Mouse (Mus musculus): ENCODE measurements around the gene Numbl. TPM values are rescaled to one million over a fixed set of nuclear protein-coding genes. Genes with fewer than 3 reads are reported as not detected.

Numbl gene
- polyA plus RNA-seq, 1 experiment from 2014 or later, result 9.0 TPM

GRCm38 (mm10) chr7:27227676-27228075, 30.6 kb upstream of the Numbl start:
- DNase-seq (ENCODE audit: low spot score), result no peak
- Histone ChIP-seq H3K4me3 (ENCODE audit: low read depth, low read length) (peak overlapping the region; percentile 83), H3K4me2 (ENCODE audit: low read depth, severe bottlenecking) (peak overlapping the region; percentile 80), H3K4me1 (ENCODE audit: control insufficient read depth, insufficient read depth, low read length) (peaks cover 20% of the 10 kb centered on the region), H3K27ac (replicated peaks; ENCODE audit: low read depth, low read length) (peak overlapping the region; percentile 48; the same call in 1 of the 2 replicates), H3K9me3 (ENCODE audit: control insufficient read depth, low read length) (no peaks in the 10 kb centered on the region), H3K9ac (ENCODE audit: low read length) (peak overlapping the region; percentile 78), H3K27me3 (ENCODE audit: control insufficient read depth, insufficient read depth, low read length) (no peaks in the 10 kb centered on the region), H3K36me3 (ENCODE audit: control insufficient read depth, insufficient read depth, low read length) (no peaks in the 10 kb centered on the region)
- WGBS, result 8% methylated on average over 10 of the region's 10 CpGs
- no peak for ATAC-seq (ENCODE audit: insufficient number of reproducible peaks, low FRiP score, low TSS enrichment, low read depth)

- no peaks in the 10 kb centered on the region for H3K27me3 ChIP-seq (ENCODE audit: control insufficient read depth, insufficient read depth, low read length)
- peak within 1 kb of the TSS; percentile 48 for H3K27ac ChIP-seq (replicated peaks; ENCODE audit: low read depth, low read length)
- under 1% methylated on average over 49 of the region's 49 CpGs for WGBS
- ATAC-seq (ENCODE audit: insufficient number of reproducible peaks, low FRiP score, low TSS enrichment, low read depth), result peak; percentile 77
- peak within 1 kb of the TSS; percentile 83 for H3K4me3 ChIP-seq (ENCODE audit: low read depth, low read length)
- H3K9me3 ChIP-seq (ENCODE audit: control insufficient read depth, low read length), result no peaks in the 10 kb centered on the region
- H3K36me3 ChIP-seq (ENCODE audit: control insufficient read depth, insufficient read depth, low read length), result no peaks in the 10 kb centered on the region
- peak; percentile 97 for DNase-seq (ENCODE audit: low spot score)
- H3K9ac ChIP-seq (ENCODE audit: low read length), result peak within 1 kb of the TSS; percentile 78
- H3K4me1 ChIP-seq (ENCODE audit: control insufficient read depth, insufficient read depth, low read length), result peaks cover 20% of the 10 kb centered on the region
- peak within 1 kb of the TSS; percentile 80 for H3K4me2 ChIP-seq (ENCODE audit: low read depth, severe bottlenecking)
Observed at GRCm38 (mm10) chr7:27228281-27228821, 29.9 kb upstream of the Numbl start, which contains the start of gene Itpkc. TSS of gene Itpkc (minus strand) at chr7:27228661.

GRCm38 (mm10) chr7:27228865-27229264, 29.4 kb upstream of the Numbl start:
- WGBS, result 18% methylated on average over 6 of the region's 6 CpGs
- Histone ChIP-seq H3K9ac (ENCODE audit: low read length) (peak overlapping the region; percentile 78), H3K4me2 (ENCODE audit: low read depth, severe bottlenecking) (peak overlapping the region; percentile 80), H3K27ac (replicated peaks; ENCODE audit: low read depth, low read length) (peak overlapping the region; percentile 48), H3K36me3 (ENCODE audit: control insufficient read depth, insufficient read depth, low read length) (no peaks in the 10 kb centered on the region), H3K4me1 (ENCODE audit: control insufficient read depth, insufficient read depth, low read length) (peaks cover 20% of the 10 kb centered on the region), H3K4me3 (ENCODE audit: low read depth, low read length) (peak overlapping the region; percentile 83), H3K9me3 (ENCODE audit: control insufficient read depth, low read length) (no peaks in the 10 kb centered on the region), H3K27me3 (ENCODE audit: control insufficient read depth, insufficient read depth, low read length) (no peaks in the 10 kb centered on the region)
- ATAC-seq (ENCODE audit: insufficient number of reproducible peaks, low FRiP score, low TSS enrichment, low read depth) (no peak), DNase-seq (ENCODE audit: low spot score) (no peak)

- peaks cover 19% of the 10 kb centered on the region for H3K4me1 ChIP-seq (ENCODE audit: control insufficient read depth, insufficient read depth, low read length)
- no peak overlapping the region for H3K4me2 ChIP-seq (ENCODE audit: low read depth, severe bottlenecking)
- no peaks in the 10 kb centered on the region for H3K36me3 ChIP-seq (ENCODE audit: control insufficient read depth, insufficient read depth, low read length)
- H3K4me3 ChIP-seq (ENCODE audit: low read depth, low read length), result no peak overlapping the region
- no peaks in the 10 kb centered on the region for H3K27me3 ChIP-seq (ENCODE audit: control insufficient read depth, insufficient read depth, low read length)
- ATAC-seq (ENCODE audit: insufficient number of reproducible peaks, low FRiP score, low TSS enrichment, low read depth), result no peak
- H3K9ac ChIP-seq (ENCODE audit: low read length), result no peak overlapping the region
- no peak for DNase-seq (ENCODE audit: low spot score)
- no peak overlapping the region for H3K27ac ChIP-seq (replicated peaks; ENCODE audit: low read depth, low read length)
- no peaks in the 10 kb centered on the region for H3K9me3 ChIP-seq (ENCODE audit: control insufficient read depth, low read length)
- 78% methylated on average over 4 of the region's 4 CpGs for WGBS
Observed at GRCm38 (mm10) chr7:27230781-27231180, 27.5 kb upstream of the Numbl start.

GRCm38 (mm10) chr7:27231693-27232331, 26.4 kb upstream of the Numbl start:
- no peak overlapping the region for H3K9ac ChIP-seq (ENCODE audit: low read length)
- H3K4me3 ChIP-seq (ENCODE audit: low read depth, low read length), result no peak overlapping the region
- no peak overlapping the region for H3K4me2 ChIP-seq (ENCODE audit: low read depth, severe bottlenecking)
- DNase-seq (ENCODE audit: low spot score), result no peak
- no peaks in the 10 kb centered on the region for H3K27me3 ChIP-seq (ENCODE audit: control insufficient read depth, insufficient read depth, low read length)
- WGBS, result 77% methylated on average over 7 of the region's 7 CpGs
- H3K27ac ChIP-seq (replicated peaks; ENCODE audit: low read depth, low read length), result no peak overlapping the region
- no peak for ATAC-seq (ENCODE audit: insufficient number of reproducible peaks, low FRiP score, low TSS enrichment, low read depth)
- no peaks in the 10 kb centered on the region for H3K9me3 ChIP-seq (ENCODE audit: control insufficient read depth, low read length)
- no peaks in the 10 kb centered on the region for H3K36me3 ChIP-seq (ENCODE audit: control insufficient read depth, insufficient read depth, low read length)
- peaks cover 13% of the 10 kb centered on the region for H3K4me1 ChIP-seq (ENCODE audit: control insufficient read depth, insufficient read depth, low read length)

GRCm38 (mm10) chr7:27232781-27233281, 25.4 kb upstream of the Numbl start, which contains the start of gene Coq8b:
TSS of gene Coq8b (plus strand) at chr7:27233023.
- no peaks in the 10 kb centered on the region for H3K36me3 ChIP-seq (ENCODE audit: control insufficient read depth, insufficient read depth, low read length)
- no peaks in the 10 kb centered on the region for H3K27me3 ChIP-seq (ENCODE audit: control insufficient read depth, insufficient read depth, low read length)
- 0 out of 2 replicates have a peak, but pooled peaks cover 6% of the 10 kb centered on the region for H3K4me1 ChIP-seq (ENCODE audit: control insufficient read depth, insufficient read depth, low read length)
- peak within 1 kb of the TSS; percentile 33; the same call in 1 of the 2 replicates for H3K27ac ChIP-seq (replicated peaks; ENCODE audit: low read depth, low read length)
- H3K4me3 ChIP-seq (ENCODE audit: low read depth, low read length), result peak within 1 kb of the TSS; percentile 43
- peak; percentile 96 for DNase-seq (ENCODE audit: low spot score)
- H3K9ac ChIP-seq (ENCODE audit: low read length), result peak within 1 kb of the TSS; percentile 41
- WGBS, result under 1% methylated on average over 25 of the region's 25 CpGs
- H3K4me2 ChIP-seq (ENCODE audit: low read depth, severe bottlenecking), result peak within 1 kb of the TSS; percentile 61
- peak; percentile 93 for ATAC-seq (ENCODE audit: insufficient number of reproducible peaks, low FRiP score, low TSS enrichment, low read depth)
- H3K9me3 ChIP-seq (ENCODE audit: control insufficient read depth, low read length), result no peaks in the 10 kb centered on the region

- 4% methylated on average over 6 of the region's 6 CpGs for WGBS
- H3K27ac ChIP-seq (replicated peaks; ENCODE audit: low read depth, low read length), result peak overlapping the region; percentile 33; the same call in 1 of the 2 replicates
- ATAC-seq (ENCODE audit: insufficient number of reproducible peaks, low FRiP score, low TSS enrichment, low read depth), result no peak
- DNase-seq (ENCODE audit: low spot score), result no peak
- H3K36me3 ChIP-seq (ENCODE audit: control insufficient read depth, insufficient read depth, low read length), result no peaks in the 10 kb centered on the region
- 0 out of 2 replicates have a peak, but pooled peaks cover 6% of the 10 kb centered on the region for H3K4me1 ChIP-seq (ENCODE audit: control insufficient read depth, insufficient read depth, low read length)
- H3K9ac ChIP-seq (ENCODE audit: low read length), result peak overlapping the region; percentile 41
- H3K27me3 ChIP-seq (ENCODE audit: control insufficient read depth, insufficient read depth, low read length), result no peaks in the 10 kb centered on the region
- peak overlapping the region; percentile 61 for H3K4me2 ChIP-seq (ENCODE audit: low read depth, severe bottlenecking)
- no peaks in the 10 kb centered on the region for H3K9me3 ChIP-seq (ENCODE audit: control insufficient read depth, low read length)
- peak overlapping the region; percentile 43 for H3K4me3 ChIP-seq (ENCODE audit: low read depth, low read length)
Observed at GRCm38 (mm10) chr7:27233300-27233699, 24.9 kb upstream of the Numbl start.

- H3K9ac ChIP-seq (ENCODE audit: low read length), result no peak overlapping the region
- no peak overlapping the region for H3K4me3 ChIP-seq (ENCODE audit: low read depth, low read length)
- DNase-seq (ENCODE audit: low spot score), result no peak
- 0 out of 2 replicates have a peak, but pooled peaks cover 2% of the 10 kb centered on the region for H3K4me1 ChIP-seq (ENCODE audit: control insufficient read depth, insufficient read depth, low read length)
- no peak overlapping the region for H3K27ac ChIP-seq (replicated peaks; ENCODE audit: low read depth, low read length)
- H3K36me3 ChIP-seq (ENCODE audit: control insufficient read depth, insufficient read depth, low read length), result no peaks in the 10 kb centered on the region
- no peaks in the 10 kb centered on the region for H3K9me3 ChIP-seq (ENCODE audit: control insufficient read depth, low read length)
- 88% methylated on average over 2 of the region's 2 CpGs for WGBS
- H3K27me3 ChIP-seq (ENCODE audit: control insufficient read depth, insufficient read depth, low read length), result no peaks in the 10 kb centered on the region
- no peak for ATAC-seq (ENCODE audit: insufficient number of reproducible peaks, low FRiP score, low TSS enrichment, low read depth)
- H3K4me2 ChIP-seq (ENCODE audit: low read depth, severe bottlenecking), result no peak overlapping the region
Observed at GRCm38 (mm10) chr7:27235726-27236125, 22.5 kb upstream of the Numbl start.
